Mouse (Mus musculus) liver, adult 2 months (tissue): Measurements from ENCODE around the gene S100pbp. TPM values are rescaled to one million over a fixed set of nuclear protein-coding genes. Genes with fewer than 3 reads are reported as not detected.

Source experiments
- DNase-seq: peaks from one replicate; pipeline ENCODE4 v3.0.0-alpha.2; 2011; ENCODE audit warnings: low read depth, low spot score; ENCODE audit errors: extremely low read depth
- H3K27ac ChIP-seq: fragments of 200-500 bp; replicated peaks from 2 replicates; pipeline ENCODE4 v1.5.1; 2012; ENCODE audit warnings: low read depth, mild to moderate bottlenecking, control low read depth, inconsistent platforms, low read length; ENCODE audit not compliant: insufficient read depth
- H3K27me3 ChIP-seq: fragments of 200-500 bp; 2 replicates; pipeline ENCODE4 v1.6.1; 2012; ENCODE audit warnings: mild to moderate bottlenecking, moderate library complexity, low read length, inconsistent platforms; ENCODE audit not compliant: control insufficient read depth, insufficient read depth
- H3K36me3 ChIP-seq: fragments of 200-500 bp; 2 replicates; pipeline ENCODE4 v1.6.1; 2012; ENCODE audit warnings: low read length, inconsistent platforms; ENCODE audit not compliant: control insufficient read depth, insufficient read depth
- H3K4me1 ChIP-seq: fragments of 200-500 bp; 2 replicates; pipeline ENCODE4 v1.6.1; 2011; ENCODE audit warnings: low read length; ENCODE audit not compliant: control insufficient read depth, insufficient read depth
- H3K4me3 ChIP-seq: fragments of 200-500 bp; 2 replicates; pipeline ENCODE4 v1.5.1; 2011; ENCODE audit warnings: low read depth, mild to moderate bottlenecking, control low read depth, low read length, moderate library complexity; ENCODE audit not compliant: insufficient read depth
- H3K79me2 ChIP-seq: fragments of 200-500 bp; 2 replicates; pipeline ENCODE4 v1.6.1; 2012; ENCODE audit warnings: inconsistent platforms, mild to moderate bottlenecking, low read length, moderate library complexity; ENCODE audit not compliant: control insufficient read depth, insufficient read depth
- H3K9ac ChIP-seq: fragments of 200-500 bp; 2 replicates; pipeline ENCODE4 v1.6.1; 2012; ENCODE audit warnings: low read depth, mild to moderate bottlenecking, control low read depth, inconsistent platforms, low read length
- CTCF ChIP-seq: fragments of 200-500 bp; IDR thresholded peaks from 2 replicates; pipeline ENCODE4 v1.5.1; 2011; ENCODE audit warnings: low read depth, low read length, control low read depth
- POLR2A ChIP-seq: fragments of 200-500 bp; IDR thresholded peaks from 2 replicates; pipeline ENCODE4 v1.6.1; 2011; ENCODE audit warnings: low read length, control low read depth; ENCODE audit not compliant: insufficient read depth; ENCODE audit errors: extremely low read depth
- WGBS: fragments of 180-500 bp; shearing (Covaris S2); methylation state at CpG from one replicate; pipeline ENCODE4 v1.1.7; 2018; 5-methylcytosine and 5-hydroxymethylcytosine counted together
- polyA plus RNA-seq: library from polyadenylated mRNA; depleted of rRNA; stranded (reverse); fragments of >200 nt; gene quantifications from 2 replicates; pipeline ENCODE4 v1.2.3, GENCODE M21; 2012; rRNA removed
- total RNA-seq: library from RNA; depleted of rRNA; stranded (reverse); fragments of >200 nt; gene quantifications from 2 replicates; pipeline ENCODE4 v1.2.3, GENCODE M21; 2014; rRNA removed

The S100pbp gene
- total RNA-seq (13.4 TPM in 2 replicates), polyA plus RNA-seq (7.3 and 10.0 TPM in 2 replicates)

DNA sequence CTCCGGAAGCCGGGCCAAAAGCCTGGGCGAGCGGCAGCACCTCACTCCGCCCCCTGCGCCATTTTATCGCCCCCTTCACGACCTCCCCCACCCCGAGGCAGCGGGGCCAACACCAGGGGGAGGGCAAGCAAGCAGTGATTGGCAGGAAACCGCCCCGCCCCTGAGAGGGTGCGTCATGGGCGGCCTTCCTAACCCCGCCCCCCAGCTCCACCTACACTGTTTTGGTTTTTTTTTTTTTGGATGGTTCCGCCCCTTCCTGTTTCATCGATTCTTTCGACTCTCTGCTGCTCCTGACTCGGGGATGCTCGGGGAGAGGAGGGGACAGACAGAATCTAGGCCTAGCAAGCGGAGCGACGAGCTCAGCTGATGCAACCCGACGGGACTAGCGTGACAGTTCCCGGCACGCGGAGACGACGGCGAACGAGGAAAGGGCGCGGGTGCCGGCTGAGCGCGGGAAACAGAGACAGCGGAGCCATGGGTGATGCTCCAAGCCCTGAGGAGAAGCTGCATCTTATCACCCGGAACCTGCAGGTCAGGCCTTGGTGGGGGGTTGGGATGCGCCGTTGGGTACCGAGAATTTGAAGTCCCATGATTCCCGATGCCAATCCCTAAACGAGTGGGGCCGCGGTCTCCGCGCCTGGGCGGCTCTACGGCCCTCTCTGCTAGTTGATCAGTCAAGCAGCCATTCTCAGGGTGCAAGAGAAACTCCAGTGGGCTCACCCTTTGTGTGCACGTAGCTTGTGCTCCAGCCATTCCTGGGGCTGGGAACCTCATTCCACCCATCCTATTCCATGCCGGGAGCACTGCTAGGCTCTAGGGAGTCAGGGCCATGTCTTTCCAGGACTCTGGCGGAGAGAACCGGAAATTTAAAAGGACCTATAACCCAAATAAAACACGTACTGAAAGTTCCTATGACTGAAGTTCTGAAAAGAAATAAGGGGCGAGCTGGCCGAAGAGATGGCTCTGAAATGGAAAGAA, at the start of gene S100pbp, which contains the start of gene Yars:
Gene S100pbp, minus strand, starts transcription at position 186 of the 978 bp plus-strand sequence.
Gene Yars, plus strand, starts transcription at position 219 of the 978 bp plus-strand sequence.
- peaks cover 17% of the 10 kb centered on the region; the same call in 1 of the 2 replicates for H3K4me1 ChIP-seq
- WGBS, result under 1% methylated on average over 57 of the region's 58 CpGs

DNA sequence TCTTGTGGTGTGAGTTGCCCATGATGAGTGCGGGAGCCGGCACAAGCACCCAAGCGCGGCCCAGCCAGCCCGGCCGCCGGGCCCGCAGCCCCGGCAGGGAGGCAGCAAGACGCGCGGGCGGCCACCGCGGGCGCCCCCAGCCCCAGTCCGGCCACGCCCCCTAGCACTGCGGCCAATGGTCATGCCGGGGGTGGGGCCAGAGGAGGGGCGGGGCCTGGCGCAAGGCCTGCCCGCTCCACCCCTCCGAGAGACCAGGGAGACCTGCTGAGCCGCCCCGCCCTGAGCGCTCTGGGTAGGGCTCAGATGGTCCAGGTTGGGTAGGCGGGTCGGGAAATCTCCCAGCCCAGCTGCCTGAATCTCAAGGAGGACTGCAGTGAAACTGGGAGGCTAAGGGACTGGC, 49.5 kb upstream of the S100pbp start:
- no peak for TF ChIP-seq POLR2A
- no peak for TF ChIP-seq CTCF
- Histone ChIP-seq H3K27ac (no peak overlapping the region), H3K27me3 (no peaks in the 10 kb centered on the region), H3K36me3 (peaks cover 2% of the 10 kb centered on the region; the same call in 1 of the 2 replicates), H3K79me2 (peaks cover 70% of the 10 kb centered on the region), H3K4me3 (no peak overlapping the region), H3K4me1 (peaks cover 2% of the 10 kb centered on the region; the same call in 1 of the 2 replicates), H3K9ac (no peak overlapping the region)
- DNase-seq, result no peak
- 24% methylated on average over 13 of the region's 29 CpGs for WGBS

More for the DNA sequence above, at the start of gene S100pbp, which contains the start of gene Yars:
- TF ChIP-seq CTCF (no peak), POLR2A (0 out of 2 replicates have a peak, but pooled peaks have one; percentile 51)
- peaks cover 24% of the 10 kb centered on the region; the same call in 1 of the 2 replicates for H3K79me2 ChIP-seq
- peak within 1 kb of the TSS; percentile 88 for H3K9ac ChIP-seq
- peak within 1 kb of the TSS; percentile 86 for H3K27ac ChIP-seq
- no peaks in the 10 kb centered on the region for H3K27me3 ChIP-seq
- H3K36me3 ChIP-seq, result no peaks in the 10 kb centered on the region
- H3K4me3 ChIP-seq, result peak within 1 kb of the TSS; percentile 96
- DNase-seq, result peak; percentile 93

DNA sequence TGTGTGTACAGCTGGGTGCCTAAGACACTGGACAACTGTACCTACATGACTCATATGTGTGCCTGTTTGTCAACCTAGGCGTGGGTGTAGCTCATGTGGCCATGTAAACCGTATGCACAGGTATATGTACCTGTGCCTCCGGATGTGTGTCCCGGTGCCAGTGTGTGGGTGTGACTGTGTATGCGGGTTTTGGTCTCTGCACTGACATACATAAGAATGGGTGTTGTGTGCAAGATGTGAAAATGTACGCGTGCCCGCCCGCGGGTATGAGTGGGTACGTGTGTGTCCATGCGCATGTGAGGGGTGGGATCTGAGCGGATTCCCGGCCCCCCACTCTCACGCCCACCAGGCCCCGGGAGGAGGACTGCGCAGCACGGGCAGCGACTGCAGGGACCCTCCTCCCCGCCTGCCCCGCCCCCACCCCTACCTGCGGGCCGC, 49.1 kb upstream of the S100pbp start:
- H3K27me3 ChIP-seq, result no peaks in the 10 kb centered on the region
- no peak for TF ChIP-seq CTCF
- no peak for TF ChIP-seq POLR2A
- no peak overlapping the region for H3K9ac ChIP-seq
- DNase-seq, result no peak
- H3K36me3 ChIP-seq, result peaks cover 2% of the 10 kb centered on the region; the same call in 1 of the 2 replicates
- no peak overlapping the region for H3K27ac ChIP-seq
- H3K4me1 ChIP-seq, result peaks cover 2% of the 10 kb centered on the region; the same call in 1 of the 2 replicates
- 52% methylated on average over 23 of the region's 23 CpGs for WGBS
- H3K79me2 ChIP-seq, result peaks cover 67% of the 10 kb centered on the region
- no peak overlapping the region for H3K4me3 ChIP-seq

DNA sequence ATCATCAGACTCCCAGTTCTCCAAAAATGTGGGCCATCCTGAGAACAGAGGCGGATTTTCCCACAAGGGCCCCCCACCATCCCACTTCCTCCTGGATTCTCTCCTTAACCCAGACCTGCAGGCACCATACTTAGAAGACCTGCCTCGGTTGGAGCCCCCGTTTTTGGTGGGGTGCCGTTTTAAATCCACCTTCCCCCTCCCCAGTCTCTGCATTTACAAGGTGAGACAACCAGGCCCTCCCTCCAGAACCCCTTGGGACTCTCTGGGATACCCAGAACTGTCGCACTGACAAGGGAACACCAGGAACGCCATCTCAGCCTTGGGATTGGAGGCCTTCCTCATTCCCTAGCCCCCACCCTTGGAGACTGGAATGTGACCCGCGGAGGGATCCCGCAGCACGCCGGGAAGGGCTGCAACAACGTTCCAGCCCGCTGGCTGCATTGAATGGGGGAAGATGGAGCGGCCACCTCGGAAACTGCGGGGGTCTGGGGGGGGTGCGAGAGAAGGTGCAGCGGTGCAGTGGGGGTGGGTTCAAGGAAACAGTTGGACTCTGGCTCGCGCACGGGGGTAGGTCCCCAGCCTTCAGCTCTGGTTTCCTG, 48.4 kb upstream of the S100pbp start:
- Histone ChIP-seq H3K9ac (no peak overlapping the region), H3K36me3 (peaks cover 2% of the 10 kb centered on the region; the same call in 1 of the 2 replicates), H3K27ac (no peak overlapping the region), H3K4me3 (no peak overlapping the region), H3K4me1 (peaks cover 2% of the 10 kb centered on the region; the same call in 1 of the 2 replicates), H3K27me3 (no peaks in the 10 kb centered on the region), H3K79me2 (peaks cover 68% of the 10 kb centered on the region)
- TF ChIP-seq CTCF (no peak), POLR2A (no peak)
- 73% methylated on average over 21 of the region's 21 CpGs for WGBS
- no peak for DNase-seq

DNA sequence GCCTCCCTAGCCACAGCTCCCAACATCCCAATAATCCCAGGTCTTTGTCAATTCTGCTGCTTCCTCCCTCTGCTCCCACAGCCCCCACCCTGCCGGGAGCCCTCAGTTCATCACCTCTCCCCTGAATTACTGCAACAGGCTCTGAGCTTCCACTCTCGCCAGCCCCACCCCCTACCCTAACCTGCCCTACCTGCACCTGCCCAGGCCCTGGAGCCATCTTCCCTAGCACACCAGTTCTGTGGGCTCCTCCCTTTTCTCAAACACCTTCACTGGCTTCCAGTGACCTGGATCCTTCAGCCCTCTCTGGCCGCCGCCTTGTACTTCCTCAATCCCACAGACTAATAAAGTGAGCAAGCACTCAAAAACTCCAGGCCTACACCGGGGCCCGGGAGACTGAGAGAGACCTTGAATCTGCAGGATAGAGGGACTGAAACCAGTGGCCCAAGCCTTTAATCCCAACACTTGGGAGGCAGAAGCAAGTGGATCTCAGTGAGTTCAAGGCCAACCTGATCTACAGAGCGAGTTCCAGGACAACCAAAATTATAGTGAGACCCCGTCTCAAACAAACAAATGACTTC, 46.8 kb upstream of the S100pbp start:
- no peak overlapping the region for H3K4me3 ChIP-seq

More for the DNA sequence above, 46.8 kb upstream of the S100pbp start:
- TF ChIP-seq POLR2A (no peak), CTCF (no peak)
- no peaks in the 10 kb centered on the region for H3K27me3 ChIP-seq
- peaks cover 12% of the 10 kb centered on the region for H3K4me1 ChIP-seq
- no peak overlapping the region for H3K9ac ChIP-seq
- WGBS, result 82% methylated on average over 8 of the region's 8 CpGs
- no peak overlapping the region for H3K27ac ChIP-seq
- peaks cover 67% of the 10 kb centered on the region for H3K79me2 ChIP-seq
- H3K36me3 ChIP-seq, result peaks cover 2% of the 10 kb centered on the region; the same call in 1 of the 2 replicates
- no peak for DNase-seq
